Mouse (Mus musculus) heart, embryonic 13.5 days (tissue): ENCODE results near the gene Astl. TPM values are rescaled to one million over a fixed set of nuclear protein-coding genes. Genes with fewer than 3 reads are reported as not detected.

Experiments used
- ATAC-seq: fragments of 200-750 bp; cut with Nextera tagmentation; 2 replicates; pipeline ENCODE4 v1.8.0; 2017; ENCODE audit warnings: moderate TSS enrichment; ENCODE audit not compliant: insufficient number of reproducible peaks, low FRiP score, low TSS enrichment; ENCODE audit errors: extremely low read depth
- H3K27ac ChIP-seq: fragments of 300-500 bp; sonication (generic); replicated peaks from 2 replicates; pipeline ENCODE4 v1.5.1; 2015; ENCODE audit warnings: moderate library complexity, mild to moderate bottlenecking, inconsistent platforms
- H3K27me3 ChIP-seq: fragments of 300-500 bp; sonication (generic); replicated peaks from 2 replicates; pipeline ENCODE4 v1.6.1; 2015; ENCODE audit warnings: mild to moderate bottlenecking, inconsistent platforms
- H3K36me3 ChIP-seq: fragments of 300-500 bp; sonication (generic); 2 replicates; pipeline ENCODE4 v1.6.1; 2015; ENCODE audit warnings: mild to moderate bottlenecking, inconsistent platforms
- H3K4me1 ChIP-seq: fragments of 300-500 bp; sonication (generic); 2 replicates; pipeline ENCODE4 v1.6.1; 2015; ENCODE audit warnings: inconsistent platforms
- H3K4me2 ChIP-seq: fragments of 300-500 bp; sonication (generic); 2 replicates; pipeline ENCODE4 v1.6.1; 2015; ENCODE audit warnings: inconsistent platforms, mild to moderate bottlenecking, moderate library complexity
- H3K4me3 ChIP-seq: fragments of 300-500 bp; sonication (generic); 2 replicates; pipeline ENCODE4 v1.5.1; 2015; ENCODE audit warnings: moderate library complexity, mild to moderate bottlenecking, inconsistent platforms
- H3K9ac ChIP-seq: fragments of 300-500 bp; sonication (generic); 2 replicates; pipeline ENCODE4 v1.6.1; 2015; ENCODE audit warnings: inconsistent platforms, mild to moderate bottlenecking, moderate library complexity
- H3K9me3 ChIP-seq: fragments of 300-500 bp; sonication (generic); 2 replicates; pipeline ENCODE4 v1.6.1; 2016; ENCODE audit warnings: inconsistent platforms
- WGBS: fragments of 180-500 bp; shearing (Covaris S2); methylation state at CpG from one replicate; pipeline ENCODE4 v1.1.7; 2015; ENCODE audit warnings: mixed read lengths; 5-methylcytosine and 5-hydroxymethylcytosine counted together
- polyA plus RNA-seq: library from polyadenylated mRNA; unstranded; fragments of >200 nt; fragmentation: Nextera tagmentation; extraction: Ambion mirVana; gene quantifications from 2 replicates; pipeline ENCODE4 v1.2.1, GENCODE M21; 2015

Astl gene
- polyA plus RNA-seq, 1 experiment from 2014 or later, result not detected

DNA sequence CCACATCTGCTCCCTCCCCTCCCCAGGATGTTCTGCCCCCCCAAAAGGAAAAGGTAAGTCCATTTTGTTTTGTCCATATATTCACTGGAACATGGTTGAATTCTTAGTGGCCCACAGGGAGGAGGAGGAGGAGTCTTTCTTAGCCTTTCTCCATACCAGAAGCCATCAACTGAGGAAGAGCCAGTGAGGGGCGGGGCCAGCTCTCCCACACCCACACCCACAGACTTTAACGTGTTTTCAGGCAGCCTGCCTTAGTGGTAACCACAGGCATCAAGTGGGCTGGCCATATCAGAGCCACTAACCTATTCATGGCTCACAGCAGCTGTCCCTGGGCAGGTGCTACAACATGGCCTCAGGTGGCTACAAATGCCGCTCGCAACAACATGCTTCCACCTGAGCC lies 394 bp downstream of the Astl start:
- ATAC-seq, result no peak
- Histone ChIP-seq H3K4me1 (peaks cover 26% of the 10 kb centered on the region), H3K4me3 (no peak overlapping the region), H3K4me2 (no peak overlapping the region; the same call in 1 of the 2 replicates), H3K27me3 (peaks cover 58% of the 10 kb centered on the region), H3K9me3 (no peaks in the 10 kb centered on the region), H3K9ac (no peak overlapping the region; the same call in 1 of the 2 replicates), H3K36me3 (no peaks in the 10 kb centered on the region), H3K27ac (no peak overlapping the region)
- 61% methylated on average over 4 of the region's 4 CpGs for WGBS

DNA sequence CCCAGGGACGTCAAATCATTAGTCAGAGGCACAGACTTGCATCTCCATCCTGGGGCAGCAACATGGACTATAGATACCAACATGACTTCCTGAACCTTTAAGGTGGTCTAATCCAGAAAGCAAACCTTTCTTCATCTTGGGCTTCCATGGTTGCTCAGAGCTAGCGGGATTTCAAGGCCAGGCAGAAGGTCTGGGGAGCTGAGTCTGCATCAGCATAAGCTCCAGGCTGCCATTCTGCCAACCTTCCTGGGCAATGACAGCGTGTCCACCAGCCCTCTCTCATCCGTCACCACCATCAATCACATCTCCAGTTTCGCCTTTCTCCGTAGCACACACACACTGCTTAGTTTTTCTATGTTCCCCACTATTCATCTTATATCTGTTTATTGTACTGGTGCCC lies 823 bp downstream of the Astl start:
- Histone ChIP-seq H3K9ac (no peak overlapping the region; the same call in 1 of the 2 replicates), H3K9me3 (no peaks in the 10 kb centered on the region), H3K27ac (no peak overlapping the region), H3K4me1 (peaks cover 22% of the 10 kb centered on the region), H3K4me3 (no peak overlapping the region), H3K27me3 (peaks cover 58% of the 10 kb centered on the region), H3K36me3 (no peaks in the 10 kb centered on the region), H3K4me2 (no peak overlapping the region)
- ATAC-seq, result no peak
- whole genome bisulfite sequencing, result 61% methylated on average over 6 of the region's 6 CpGs

DNA sequence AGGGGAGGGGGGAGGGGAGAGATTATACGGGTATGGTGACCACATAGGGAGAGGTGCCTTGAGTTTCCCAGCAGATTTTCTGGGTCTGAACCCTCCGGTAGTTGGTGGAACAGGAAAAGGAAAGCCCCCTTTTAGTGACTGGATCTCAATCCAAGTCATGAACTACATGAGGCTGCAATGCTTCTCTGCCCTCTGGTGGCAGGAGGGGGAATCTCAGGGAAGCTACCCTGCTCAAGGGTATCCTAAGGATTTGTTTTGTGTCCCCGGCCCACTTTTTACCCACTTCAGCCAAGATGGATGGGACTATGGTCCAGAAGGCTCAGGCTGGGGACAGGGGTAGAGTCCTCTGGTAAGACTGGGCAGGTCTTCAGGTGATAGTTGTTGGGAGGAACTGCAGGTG lies 2.7 kb downstream of the Astl start:
- peaks cover 41% of the 10 kb centered on the region for H3K27me3 ChIP-seq
- no peak overlapping the region for H3K4me3 ChIP-seq
- no peaks in the 10 kb centered on the region for H3K36me3 ChIP-seq
- no peak overlapping the region for H3K9ac ChIP-seq
- no peak for ATAC-seq
- H3K4me1 ChIP-seq, result peaks cover 6% of the 10 kb centered on the region
- H3K4me2 ChIP-seq, result no peak overlapping the region
- 11% methylated on average over 3 of the region's 3 CpGs for WGBS
- H3K27ac ChIP-seq, result no peak overlapping the region
- H3K9me3 ChIP-seq, result no peaks in the 10 kb centered on the region

DNA sequence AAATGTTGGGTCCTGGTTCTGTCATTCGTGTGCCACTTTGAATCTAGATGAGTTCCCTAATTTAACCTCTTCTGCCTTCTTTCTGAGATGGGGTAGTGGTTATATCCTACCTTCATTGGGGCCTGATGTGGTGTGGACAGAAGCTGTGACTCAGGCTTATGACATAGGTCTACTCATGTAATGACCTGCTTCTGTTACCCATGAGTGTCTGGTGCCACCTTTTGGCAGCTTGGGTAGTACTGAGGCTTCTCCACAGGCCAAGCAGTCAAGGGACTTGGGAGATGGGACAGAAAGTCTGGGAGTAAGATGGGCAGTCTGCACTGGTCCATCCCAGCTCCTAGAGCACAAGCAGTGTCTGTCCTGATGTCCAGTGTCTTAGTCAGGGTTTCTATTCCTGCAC lies 7.9 kb downstream of the Astl start:
- Histone ChIP-seq H3K9ac (no peak overlapping the region), H3K27me3 (peaks cover 34% of the 10 kb centered on the region), H3K4me2 (no peak overlapping the region), H3K27ac (no peak overlapping the region), H3K36me3 (no peaks in the 10 kb centered on the region), H3K9me3 (no peaks in the 10 kb centered on the region), H3K4me1 (no peaks in the 10 kb centered on the region), H3K4me3 (no peak overlapping the region)
- WGBS, result 47% methylated on average over 1 of the region's 1 CpGs
- ATAC-seq, result no peak

DNA sequence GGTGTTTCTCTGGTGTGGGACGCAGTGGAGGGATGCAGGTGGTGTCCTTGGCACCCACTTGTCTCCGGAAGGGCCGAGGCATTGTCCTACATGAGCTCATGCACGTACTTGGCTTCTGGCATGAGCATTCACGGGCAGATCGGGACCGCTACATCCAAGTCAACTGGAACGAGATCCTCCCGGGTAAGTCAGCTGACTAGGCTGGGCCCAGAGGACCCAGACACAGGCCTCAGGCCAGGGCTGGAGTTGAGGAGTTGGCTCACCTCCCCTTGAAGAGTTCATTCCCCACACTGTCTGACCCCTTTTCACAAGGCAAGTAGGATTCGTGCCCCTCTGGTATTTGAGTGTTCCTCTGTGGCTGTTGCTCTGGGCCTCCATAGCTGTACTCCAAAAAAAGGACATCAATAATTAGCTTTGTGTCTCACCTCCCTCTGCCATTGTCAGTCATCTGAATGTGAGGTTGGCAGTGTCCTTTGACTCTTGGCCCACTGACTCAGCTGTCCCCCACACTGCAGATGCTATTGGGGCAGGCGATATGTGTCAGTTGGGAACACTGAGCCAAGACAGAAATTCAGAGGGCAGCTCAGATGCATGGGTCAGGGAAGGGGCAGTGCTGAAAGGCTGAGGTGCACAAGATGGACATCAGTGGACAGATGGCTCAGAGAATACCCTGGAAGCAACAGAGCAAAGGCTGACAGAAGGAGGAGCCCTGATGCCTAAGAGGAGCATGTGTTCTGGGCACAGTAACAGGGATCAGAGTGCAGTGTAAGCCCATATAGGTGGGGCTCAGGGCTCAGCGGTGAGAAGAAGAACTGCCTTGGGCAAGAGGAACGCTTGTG lies 8.9 kb downstream of the Astl start:
- Histone ChIP-seq H3K4me2 (no peak overlapping the region), H3K27ac (no peak overlapping the region), H3K4me1 (no peaks in the 10 kb centered on the region), H3K9me3 (no peaks in the 10 kb centered on the region), H3K4me3 (no peak overlapping the region), H3K27me3 (peaks cover 27% of the 10 kb centered on the region; the same call in 1 of the 2 replicates), H3K9ac (no peak overlapping the region), H3K36me3 (no peaks in the 10 kb centered on the region)
- no peak for ATAC-seq
- WGBS, result 71% methylated on average over 13 of the region's 13 CpGs

DNA sequence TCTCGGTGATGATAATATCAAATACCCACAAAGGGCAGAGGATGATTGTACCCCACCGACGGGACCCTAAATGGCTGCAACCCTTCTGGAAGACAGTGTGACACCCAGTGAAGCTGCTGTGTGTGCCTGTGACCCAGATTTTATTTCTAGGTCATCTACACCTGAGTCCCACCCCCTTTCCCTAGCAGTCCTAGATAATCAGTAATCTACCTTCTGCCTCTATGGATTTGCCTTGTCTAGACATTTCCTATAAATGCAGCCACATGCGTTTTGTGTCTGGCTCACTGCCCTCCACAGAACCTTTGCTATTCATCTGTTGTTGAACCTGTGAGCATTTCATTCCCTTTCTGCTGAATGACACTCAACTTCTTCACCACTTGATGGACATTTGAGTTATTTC lies 15.4 kb downstream of the Astl start:
- 80% methylated on average over 4 of the region's 4 CpGs for WGBS
- ATAC-seq, result no peak
- Histone ChIP-seq H3K27ac (no peak overlapping the region), H3K4me2 (no peak overlapping the region), H3K9me3 (no peaks in the 10 kb centered on the region), H3K4me3 (no peak overlapping the region), H3K36me3 (no peaks in the 10 kb centered on the region), H3K4me1 (no peaks in the 10 kb centered on the region), H3K9ac (no peak overlapping the region), H3K27me3 (peaks cover 59% of the 10 kb centered on the region)

DNA sequence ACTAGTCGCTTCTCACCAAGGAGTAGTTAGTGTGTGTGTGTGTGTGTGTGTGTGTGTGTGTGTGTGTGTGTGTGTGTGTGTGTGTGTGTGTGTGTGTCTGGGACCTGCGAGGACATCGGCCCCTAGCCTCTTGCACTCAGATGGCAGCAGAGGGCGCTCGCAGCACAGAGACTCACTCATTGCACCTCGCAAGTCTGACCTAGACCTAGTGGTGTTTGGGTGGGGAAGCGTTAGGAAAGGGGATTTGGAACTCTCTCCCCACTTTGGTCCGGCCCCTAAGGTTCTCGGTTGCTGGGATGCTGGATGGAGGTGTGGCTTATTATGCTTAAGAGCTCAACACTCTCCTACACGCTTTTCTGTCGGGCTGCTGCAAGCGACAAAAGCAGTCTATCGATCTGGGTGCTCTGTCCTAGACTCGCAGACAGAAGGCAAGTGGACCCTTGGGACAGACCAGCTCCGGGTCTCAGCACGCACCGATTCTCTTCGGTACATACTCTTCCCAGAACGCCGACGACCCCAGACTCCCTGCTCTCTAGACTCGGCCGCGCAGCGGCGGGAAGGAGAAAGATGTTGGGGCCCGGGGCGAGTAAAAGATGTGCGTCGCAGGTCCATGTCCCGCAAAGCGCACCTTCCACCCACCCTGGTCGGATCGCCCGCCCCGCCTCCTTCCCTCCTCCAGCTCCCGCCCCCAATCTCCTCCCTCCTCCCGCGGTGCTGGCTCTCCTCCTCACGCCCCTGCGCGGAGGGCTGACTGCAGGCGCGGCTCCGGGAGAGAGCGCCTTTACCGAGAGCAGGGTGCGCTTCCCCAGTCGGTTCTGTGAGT lies 24.2 kb downstream of the Astl start, which contains the start of gene Adra2b:
Gene Adra2b, plus strand, starts transcription at position 750 of the 823 bp plus-strand sequence.
- Histone ChIP-seq H3K9ac (peak within 1 kb of the TSS; percentile 75), H3K27me3 (peaks cover 95% of the 10 kb centered on the region), H3K9me3 (no peaks in the 10 kb centered on the region), H3K36me3 (no peaks in the 10 kb centered on the region), H3K4me2 (peak within 1 kb of the TSS; percentile 93), H3K4me3 (peak within 1 kb of the TSS; percentile 57), H3K27ac (no peak within 1 kb of the TSS; the same call in 1 of the 2 replicates), H3K4me1 (peaks cover 25% of the 10 kb centered on the region)
- under 1% methylated on average over 46 of the region's 49 CpGs for WGBS
- peak; percentile 67 for ATAC-seq

DNA sequence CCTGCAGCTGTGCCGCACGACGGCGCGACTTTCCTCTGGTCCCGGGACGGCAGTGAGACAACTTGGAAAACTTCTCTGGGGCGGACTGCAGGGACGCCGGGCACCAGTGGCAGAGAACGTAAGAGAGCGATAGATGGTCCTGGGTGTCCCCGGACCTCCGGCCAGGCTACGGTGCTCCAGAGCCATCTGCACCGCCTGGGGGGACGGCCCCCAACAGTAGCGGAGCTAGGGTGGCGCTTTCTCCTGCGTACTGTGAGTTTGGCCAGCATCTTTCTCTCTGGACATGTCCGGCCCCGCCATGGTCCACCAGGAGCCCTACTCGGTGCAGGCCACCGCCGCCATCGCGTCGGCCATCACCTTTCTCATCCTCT lies 24.8 kb downstream of the Astl start:
- WGBS, result under 1% methylated on average over 28 of the region's 28 CpGs
- Histone ChIP-seq H3K4me2 (peak overlapping the region; percentile 93), H3K36me3 (no peaks in the 10 kb centered on the region), H3K4me3 (peak overlapping the region; percentile 57), H3K4me1 (peaks cover 27% of the 10 kb centered on the region), H3K27me3 (peaks cover 90% of the 10 kb centered on the region), H3K27ac (no peak overlapping the region), H3K9me3 (no peaks in the 10 kb centered on the region), H3K9ac (peak overlapping the region; percentile 75)
- ATAC-seq, result 0 out of 2 replicates have a peak, but pooled peaks have one; percentile 25

DNA sequence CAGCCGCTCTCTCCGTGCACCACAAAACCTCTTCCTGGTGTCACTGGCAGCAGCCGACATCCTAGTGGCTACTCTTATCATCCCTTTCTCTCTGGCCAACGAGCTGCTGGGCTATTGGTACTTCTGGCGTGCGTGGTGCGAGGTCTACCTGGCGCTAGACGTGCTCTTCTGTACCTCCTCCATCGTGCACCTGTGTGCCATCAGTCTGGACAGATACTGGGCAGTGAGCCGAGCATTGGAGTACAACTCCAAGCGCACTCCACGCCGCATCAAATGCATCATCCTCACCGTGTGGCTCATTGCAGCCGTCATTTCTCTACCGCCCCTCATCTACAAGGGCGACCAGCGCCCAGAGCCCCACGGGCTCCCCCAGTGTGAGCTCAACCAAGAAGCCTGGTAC lies 25.3 kb downstream of the Astl start:
- Histone ChIP-seq H3K27ac (no peak overlapping the region), H3K27me3 (peaks cover 86% of the 10 kb centered on the region), H3K4me3 (peak overlapping the region; percentile 57), H3K4me2 (peak overlapping the region; percentile 93), H3K4me1 (peaks cover 27% of the 10 kb centered on the region), H3K9me3 (no peaks in the 10 kb centered on the region), H3K9ac (peak overlapping the region; percentile 75), H3K36me3 (no peaks in the 10 kb centered on the region)
- 3% methylated on average over 20 of the region's 20 CpGs for WGBS
- peak; percentile 35; the same call in 1 of the 2 replicates for ATAC-seq

DNA sequence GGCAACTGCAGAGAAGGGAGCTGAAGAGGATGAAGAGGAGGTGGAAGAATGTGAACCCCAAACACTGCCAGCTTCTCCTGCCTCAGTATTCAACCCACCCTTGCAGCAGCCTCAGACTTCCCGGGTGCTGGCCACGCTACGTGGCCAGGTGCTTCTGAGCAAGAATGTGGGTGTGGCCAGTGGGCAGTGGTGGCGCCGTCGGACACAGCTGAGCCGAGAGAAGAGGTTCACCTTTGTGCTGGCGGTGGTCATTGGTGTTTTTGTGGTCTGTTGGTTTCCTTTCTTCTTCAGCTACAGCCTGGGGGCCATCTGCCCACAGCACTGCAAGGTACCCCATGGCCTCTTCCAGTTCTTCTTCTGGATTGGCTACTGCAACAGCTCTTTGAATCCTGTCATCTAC lies 26.0 kb downstream of the Astl start:
- peaks cover 85% of the 10 kb centered on the region for H3K27me3 ChIP-seq
- H3K36me3 ChIP-seq, result no peaks in the 10 kb centered on the region
- H3K4me2 ChIP-seq, result peak overlapping the region; percentile 93
- no peak overlapping the region for H3K27ac ChIP-seq
- H3K4me1 ChIP-seq, result peaks cover 30% of the 10 kb centered on the region
- peak overlapping the region; percentile 75; the same call in 1 of the 2 replicates for H3K9ac ChIP-seq
- WGBS, result 6% methylated on average over 8 of the region's 8 CpGs
- H3K9me3 ChIP-seq, result no peaks in the 10 kb centered on the region
- no peak for ATAC-seq
- H3K4me3 ChIP-seq, result peak overlapping the region; percentile 57

DNA sequence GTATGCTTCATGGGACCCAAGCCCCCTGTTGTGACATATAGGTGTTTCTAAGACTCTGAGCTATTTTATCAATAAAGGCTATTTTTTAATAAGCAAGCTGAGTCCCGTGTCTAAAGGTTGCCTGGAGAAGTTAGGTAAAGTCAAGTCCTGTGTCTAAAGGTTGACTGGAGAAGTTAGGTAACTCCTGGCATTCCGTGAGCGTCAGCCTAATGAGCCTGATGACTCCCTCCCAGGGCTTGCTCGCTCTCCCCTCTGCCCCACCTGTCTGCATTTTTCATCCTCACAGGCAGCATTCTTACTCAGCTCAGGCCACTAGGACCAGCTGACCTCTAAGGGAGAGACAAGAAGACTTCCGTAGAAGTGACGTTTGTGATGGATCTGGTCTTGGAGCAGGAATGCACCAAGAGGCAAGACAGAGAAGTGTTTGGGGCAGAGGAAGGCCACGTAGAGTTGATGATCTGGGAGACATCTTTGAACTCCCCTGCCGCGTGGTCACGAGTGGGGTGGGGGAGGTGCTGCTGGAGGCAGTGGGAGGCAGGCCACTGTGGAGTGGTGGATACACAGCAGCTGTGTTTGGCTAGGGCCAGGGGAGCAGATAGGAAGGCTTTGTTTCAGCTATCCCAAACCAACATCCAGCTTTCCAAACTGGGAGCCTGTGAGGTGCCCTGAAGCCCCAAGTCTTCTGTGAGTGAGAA lies 28.8 kb downstream of the Astl start:
- H3K4me1 ChIP-seq, result peaks cover 58% of the 10 kb centered on the region
- H3K27me3 ChIP-seq, result peaks cover 57% of the 10 kb centered on the region
- no peak overlapping the region for H3K9ac ChIP-seq
- H3K36me3 ChIP-seq, result no peaks in the 10 kb centered on the region
- WGBS, result 52% methylated on average over 10 of the region's 10 CpGs
- H3K4me2 ChIP-seq, result peak overlapping the region; percentile 93
- H3K4me3 ChIP-seq, result no peak overlapping the region
- no peak overlapping the region for H3K27ac ChIP-seq
- H3K9me3 ChIP-seq, result no peaks in the 10 kb centered on the region
- ATAC-seq, result no peak
